Mouse (Mus musculus) heart, postnatal 14 days (tissue): ENCODE data around the gene Prr3. TPM values are rescaled to one million over a fixed set of nuclear protein-coding genes. Genes with fewer than 3 reads are reported as not detected.
A peak's percentile ranks its signal among the peaks of the same experiment; 100 is the strongest.

Experiments
- DNase-seq, 2 experiments: peaks; one replicate each; pipeline ENCODE4 v3.0.0; 2021 to 2022
- intact Hi-C: fragments of 180-260 bp; cut with DNase I; formaldehyde crosslinking; loops from one replicate; pipeline ENCODE4 v1.15.1; 2025
- total RNA-seq, 2 experiments: library from RNA; stranded (reverse); gene quantifications; 2 replicates each; pipeline ENCODE4 v1.2.3; 2021

Prr3 gene
- total RNA-seq, 2 experiments from 2014 or later: 4.6 to 4.7 TPM

GRCm38 (mm10) chr17:36001121-36001897 is 21.3 kb upstream of the Prr3 start:
- intact Hi-C loops: no loop called here

DNA sequence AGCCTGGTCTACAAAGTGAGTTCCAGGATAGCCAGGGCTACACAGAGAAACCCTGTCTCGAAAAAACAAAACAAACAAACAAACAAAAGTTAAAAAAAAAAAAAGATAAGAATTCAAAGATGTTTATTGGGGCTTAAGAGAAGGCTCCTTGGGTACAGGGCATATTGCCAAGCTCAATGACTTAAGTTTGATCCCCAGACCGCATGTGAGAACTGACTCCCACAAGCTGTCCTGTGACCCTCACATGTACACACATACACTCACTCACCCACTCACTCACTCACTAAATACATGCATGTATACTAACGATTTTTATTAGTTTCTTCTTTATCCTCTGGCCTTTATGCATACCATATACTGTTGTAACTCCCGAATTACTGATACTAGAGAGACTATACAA is 20.3 kb upstream of the Prr3 start:
- intact Hi-C loops: no loop called here
- no peak for DNase-seq

More at GRCm38 (mm10) chr17:36001121-36001897, 21.3 kb upstream of the Prr3 start:
- DNase-seq: no peak

DNA sequence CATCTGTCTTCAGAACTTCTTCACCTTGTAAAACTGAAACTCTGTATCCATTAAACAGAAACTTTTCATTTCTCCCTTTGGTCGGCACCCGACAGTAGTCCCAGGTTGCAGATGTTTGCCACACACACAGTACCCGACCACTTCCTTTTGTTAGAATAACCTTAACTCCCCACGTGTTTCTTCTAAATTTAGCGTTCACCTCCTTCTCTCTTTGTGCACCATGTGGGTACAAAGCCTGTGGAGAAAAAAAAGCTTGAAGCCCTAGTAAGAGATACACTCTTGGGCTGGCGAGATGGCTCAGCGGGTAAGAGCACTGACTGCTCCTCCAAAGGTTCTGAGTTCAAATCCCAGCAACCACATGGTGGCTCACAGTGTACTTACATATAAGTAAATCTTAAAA is 19.3 kb upstream of the Prr3 start:
- no peak for DNase-seq
- intact Hi-C loops: loop anchor here (5.0 kb wide), 1 partner anchor 193 kb away; the partner anchor contains the start of gene H2-T3

- intact Hi-C loops: loop anchor here (5.0 kb wide), 1 partner anchor 194 kb away; the partner anchor contains the start of gene H2-T3
- no peak for DNase-seq
These were observed 18.7 kb upstream of the Prr3 start for GRCm38 (mm10) chr17:35998545-35999305.

- DNase-seq: no peak
- intact Hi-C loops: loop anchor here (1.0 to 5.0 kb wide), 3 partner anchors 37 to 194 kb away; partner anchors contain the start of gene H2-T3
These were observed 17.9 kb upstream of the Prr3 start for GRCm38 (mm10) chr17:35997713-35998510.

GRCm38 (mm10) chr17:35996949-35997348 is 16.9 kb upstream of the Prr3 start:
- DNase-seq: peak; percentile 94 to 98
- intact Hi-C loops: loop anchor here (1.0 to 5.0 kb wide), 3 partner anchors 38 to 195 kb away; partner anchors contain the start of gene H2-T3

- no peak for DNase-seq
These were observed 14.8 kb upstream of the Prr3 start for GRCm38 (mm10) chr17:35994879-35995240.

GRCm38 (mm10) chr17:35994175-35994878 is 14.3 kb upstream of the Prr3 start:
- intact Hi-C loops: loop anchor here (5.0 kb wide), 2 partner anchors 167 to 252 kb away; no protein-coding TSS in a partner anchor
- peak; percentile 77 to 81 for DNase-seq

More at GRCm38 (mm10) chr17:35994879-35995240, 14.8 kb upstream of the Prr3 start:
- intact Hi-C loops: loop anchor here (5.0 kb wide), 3 partner anchors 168 to 253 kb away; partner anchors contain the start of gene H2-T3

- peak; percentile 85 to 90 for DNase-seq
- intact Hi-C loops: loop anchor here (1.0 to 5.0 kb wide), 3 partner anchors 55 to 251 kb away; no protein-coding TSS in a partner anchor
These were observed 13.6 kb upstream of the Prr3 start for GRCm38 (mm10) chr17:35993675-35994074.

- DNase-seq: peak; percentile 27 to 31
- intact Hi-C loops: loop anchor here (5.0 kb wide), 2 partner anchors 164 to 249 kb away; no protein-coding TSS in a partner anchor
These were observed 11.7 kb upstream of the Prr3 start for GRCm38 (mm10) chr17:35991781-35992180.

- intact Hi-C loops: no loop called here
- no peak for DNase-seq
These were observed 1.7 kb upstream of the Prr3 start for GRCm38 (mm10) chr17:35981776-35982175.

DNA sequence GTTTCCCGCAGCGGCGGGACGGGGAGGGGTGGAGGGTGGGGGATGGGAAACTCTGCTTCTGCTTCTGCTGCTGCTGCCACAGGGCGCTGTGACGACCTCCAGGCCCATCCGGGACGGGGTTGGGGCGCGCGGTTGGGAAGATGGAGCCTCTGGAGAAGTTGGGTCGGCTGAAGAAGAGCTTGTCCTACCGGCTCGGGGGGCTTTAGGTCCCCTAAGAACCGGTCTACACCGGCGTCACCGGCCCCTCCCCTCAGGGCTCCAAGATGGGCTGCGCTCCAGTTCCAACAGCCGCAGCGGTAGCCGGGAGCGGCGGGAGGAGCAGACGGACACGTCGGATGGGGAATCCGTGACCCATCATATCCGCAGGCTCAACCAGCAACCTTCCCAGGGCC is 323 bp upstream of the Prr3 start:
- intact Hi-C loops: no loop called here
- peak; percentile 58 to 70 for DNase-seq

GRCm38 (mm10) chr17:35978811-35979400 is 1.1 kb downstream of the Prr3 start:
- no peak for DNase-seq
- intact Hi-C loops: loop anchor here (10.0 kb wide), 1 partner anchor 144 kb away; the partner anchor contains the start of gene Tubb5

- intact Hi-C loops: loop anchor here (10.0 kb wide), 1 partner anchor 137 kb away; the partner anchor contains the start of gene Tubb5
- no peak for DNase-seq
These were observed 7.9 kb downstream of the Prr3 start for GRCm38 (mm10) chr17:35972131-35972530.

DNA sequence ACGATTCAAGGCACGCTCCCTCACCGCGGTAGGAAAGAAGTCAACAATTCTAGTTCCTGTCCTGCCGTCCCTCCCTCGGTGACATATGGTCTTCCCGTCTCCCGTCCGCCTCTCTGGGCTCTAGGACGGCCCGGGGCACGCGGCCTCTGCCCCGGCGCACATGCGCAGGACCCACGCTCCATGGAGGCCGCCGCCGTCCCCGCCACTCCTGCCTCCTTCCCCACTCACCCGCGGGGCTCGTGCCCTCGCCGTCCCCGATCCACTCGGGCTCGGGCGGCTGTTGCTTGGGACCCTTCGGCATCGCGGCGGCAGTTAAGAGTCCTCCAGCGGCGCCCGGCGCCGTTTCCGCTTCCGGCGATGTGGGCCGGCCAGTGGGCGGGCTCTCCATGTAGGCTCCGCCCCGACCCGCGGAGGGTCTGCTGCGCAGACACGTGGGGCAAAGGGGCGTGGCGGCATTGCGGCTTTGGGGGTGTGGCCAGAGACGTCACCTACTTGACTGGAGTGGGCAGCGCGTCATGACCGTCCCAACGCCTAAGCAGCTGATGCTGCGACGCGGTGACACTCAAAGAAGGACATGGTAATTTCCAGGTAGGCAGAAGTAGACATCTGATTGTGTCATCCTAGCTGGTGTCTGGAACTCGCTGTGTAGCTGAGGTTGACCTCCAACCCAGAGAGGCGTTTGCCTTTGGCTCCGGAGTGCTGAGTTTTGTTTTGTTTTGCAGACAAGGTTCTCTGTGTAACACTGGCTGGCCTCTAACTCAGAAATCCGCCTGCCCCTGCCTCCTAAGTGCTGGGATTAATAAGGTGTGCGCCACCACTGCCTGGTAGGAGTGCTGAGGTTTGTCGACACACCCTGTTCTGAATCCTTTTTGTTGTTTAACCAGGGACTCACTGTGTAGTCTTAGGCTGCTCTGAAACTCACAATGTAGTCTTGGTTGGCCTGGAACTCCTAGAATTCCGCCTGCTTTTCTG is 10.3 kb downstream of the Prr3 start, which contains the start of gene Abcf1:
Gene Abcf1 (minus strand): TSS at position 344 of the 972 bp plus-strand sequence.
- DNase-seq: peak; percentile 99 to 100
- intact Hi-C loops: loop anchor here (10.0 kb wide), 1 partner anchor 135 kb away; the partner anchor contains the start of gene Tubb5

DNA sequence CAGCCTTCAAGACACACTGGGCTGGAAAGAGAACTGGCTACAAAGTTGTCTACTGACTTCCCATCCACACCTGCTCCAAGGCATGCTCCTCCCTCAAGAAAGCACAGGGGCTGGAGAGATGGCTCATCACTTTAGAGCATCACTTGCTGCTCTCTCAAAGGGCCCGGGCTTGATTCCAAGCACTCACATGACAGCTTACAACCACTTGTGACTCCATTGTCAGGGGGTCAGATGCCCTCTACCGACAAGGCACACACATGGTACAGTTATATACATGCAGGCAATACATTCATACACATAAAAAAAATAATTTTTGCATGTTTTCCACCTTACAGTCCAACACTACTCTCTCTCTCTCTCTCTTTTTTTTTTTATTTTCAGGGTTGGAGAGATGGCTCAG is 12.4 kb downstream of the Prr3 start:
- intact Hi-C loops: no loop called here
- no peak for DNase-seq

- intact Hi-C loops: no loop called here
These were observed 16.8 kb downstream of the Prr3 start for GRCm38 (mm10) chr17:35963279-35963678.

More at GRCm38 (mm10) chr17:35963279-35963678, 16.8 kb downstream of the Prr3 start:
- DNase-seq: no peak
